Comparison of ENCODE assay signal across 17 mouse cellular contexts in genomic region chr2:153227959-153228358, GRCm38 (mm10). TPM values are rescaled to one million over a fixed set of nuclear protein-coding genes. Genes with fewer than 3 reads are reported as not detected.
DNase-seq lines count a peak whose midpoint lies in the region; ATAC-seq lines count a peak whose summit lies in the region.
"Had no signal": no experiment of that assay in that cellular context is flagged by ENCODE, and none has a peak within 500 bp of the region (broad histone marks: within the 10 kb centered on the region; RNA-seq: fewer than 3 reads in every experiment).

No protein-coding gene starts in this region.

- DNase-seq in 416B (ENCODE audit: low read depth) = peak; percentile 72
- DNase-seq in c-Kit-negative CD71-positive TER-119-positive erythroid progenitor cells, embryonic 14.5 days (ENCODE audit: low read depth, low spot score) = peak; percentile 64
- peak; percentile 81 for DNase-seq in liver
- no peak for DNase-seq in right cerebral cortex, adult 18-20 months
- no peak for DNase-seq in cerebellum, adult 18-20 months
- DNase-seq in right cerebral cortex, postnatal 25 days = no peak
- DNase-seq: cerebellum, adult 11 months; cerebellum, postnatal 25 days; gastrocnemius, adult 2 months; kidney, postnatal 10 days; lung, embryonic 14.5 days; midbrain, embryonic 14.5 days; retina, postnatal 1 day; spleen, adult 18-20 months; thymus, postnatal 4 days had no signal

- peak; percentile 71 for ATAC-seq in megakaryocyte progenitor cell, adult 5-6 weeks (replicated peaks; ENCODE audit: poor library complexity)
- ATAC-seq: forebrain, embryonic 16.5 days had no signal

RNA-seq across cellular contexts. Expression of gene Tspyl3, which starts 2.7 kb away (rescaled TPM):
- total RNA-seq in megakaryocyte progenitor cell, adult 5-6 weeks (2015) = 8.0 and 10.8 TPM in 2 replicates
- total RNA-seq in megakaryocyte progenitor cell, adult 5-6 weeks (2017) = 7.0 and 8.9 TPM in 2 replicates

RNA-seq across cellular contexts. Expression of gene Plagl2, which starts 13.3 kb away (rescaled TPM):
- 42.3 and 45.4 TPM in 2 replicates for total RNA-seq in megakaryocyte progenitor cell, adult 5-6 weeks (2015)
- total RNA-seq in megakaryocyte progenitor cell, adult 5-6 weeks (2017) = 5.6 TPM in 2 replicates

RNA-seq across cellular contexts. Expression of gene Pofut1, which starts 13.4 kb away (rescaled TPM):
- total RNA-seq in megakaryocyte progenitor cell, adult 5-6 weeks (2015) = 14.0 and 14.9 TPM in 2 replicates
- total RNA-seq in megakaryocyte progenitor cell, adult 5-6 weeks (2017) = 16.7 and 22.1 TPM in 2 replicates

Comparison
In these comparisons a context has a peak if more than half of its experiments do, and no peak if none do; other contexts are left out.
1. DNase-seq: peak in 416B (single experiment), c-Kit-negative CD71-positive TER-119-positive erythroid progenitor cells, embryonic 14.5 days (single experiment) and liver (single experiment); none in right cerebral cortex, adult 18-20 months (single experiment), cerebellum, adult 18-20 months (0 of 2) and right cerebral cortex, postnatal 25 days (single experiment).